Mouse (Mus musculus): ENCODE measurements around the gene Cnbd2. TPM values are rescaled to one million over a fixed set of nuclear protein-coding genes. Genes with fewer than 3 reads are reported as not detected.

Gene Cnbd2
- polyA plus RNA-seq, 1 experiment = 2.2 TPM

DNA sequence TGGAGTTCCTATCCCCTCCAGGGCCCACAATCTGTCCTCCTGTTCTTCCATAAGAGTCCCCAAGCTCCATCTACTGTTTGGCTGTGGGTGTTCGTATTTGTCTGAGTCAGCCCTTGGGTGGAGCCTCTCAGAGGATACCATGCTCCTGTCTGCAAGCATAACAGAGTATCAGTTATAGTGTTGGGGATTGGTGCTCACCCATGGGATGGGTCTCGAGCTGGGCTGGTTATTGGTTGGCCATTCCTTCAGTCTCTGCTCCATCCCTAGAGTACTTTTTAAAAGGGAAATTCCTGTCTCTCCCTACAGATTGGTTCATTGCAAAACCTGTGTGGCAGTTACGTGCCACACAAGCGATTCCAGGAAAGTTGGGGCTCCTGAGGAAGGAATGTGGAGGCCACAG is 36.7 kb downstream of the Cnbd2 start:
- 86% methylated on average over 4 of the region's 4 CpGs for WGBS
- Histone ChIP-seq H3K36me3 (ENCODE audit: control insufficient read depth, insufficient read depth, low read length) (no peaks in the 10 kb centered on the region), H3K4me1 (ENCODE audit: control insufficient read depth, insufficient read depth, insufficient read length) (no peaks in the 10 kb centered on the region), H3K4me3 (ENCODE audit: extremely low read depth, insufficient read depth, insufficient read length) (no peak overlapping the region), H3K27ac (ENCODE audit: insufficient read depth, low read length) (no peak overlapping the region), H3K27me3 (ENCODE audit: control insufficient read depth, insufficient read depth, low read length) (no peaks in the 10 kb centered on the region)
- DNase-seq (ENCODE audit: low read depth in 1 of 2, low spot score in 2 of 2) = no peak
- TF ChIP-seq POLR2A (IDR thresholded peaks at IDR 0.05; ENCODE audit: low read depth, low read length) (no peak), CTCF (IDR thresholded peaks at IDR 0.05; ENCODE audit: extremely low read depth, insufficient read depth, insufficient read length, insufficient replicate concordance) (no peak)

DNA sequence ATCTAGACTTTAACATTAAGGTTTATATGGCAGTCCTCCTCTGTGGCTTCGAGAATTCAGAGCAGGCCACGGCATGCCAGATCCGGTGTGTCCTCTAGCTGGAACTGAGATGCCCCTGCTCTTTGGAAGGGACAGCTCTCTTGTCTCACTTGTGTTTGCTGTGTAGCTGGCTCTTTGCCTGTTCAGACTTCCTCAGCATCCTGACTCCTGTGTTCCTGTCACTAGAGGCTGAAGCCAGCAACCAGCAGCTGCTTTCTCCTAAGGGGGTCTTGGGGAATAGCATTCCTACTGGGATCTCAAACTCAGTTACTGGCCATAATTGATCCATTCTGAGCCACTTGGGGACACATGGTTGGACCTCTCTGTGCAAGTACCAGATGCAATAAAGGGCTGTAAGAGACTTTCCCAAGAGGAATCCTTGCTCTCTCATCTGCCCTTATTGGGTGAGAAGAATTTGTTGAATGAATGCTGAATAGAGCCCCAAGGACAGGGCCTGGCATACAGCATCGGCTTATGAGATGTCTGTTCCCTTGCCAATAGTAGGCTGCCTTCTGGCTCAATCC is 37.3 kb downstream of the Cnbd2 start:
- no peaks in the 10 kb centered on the region for H3K4me1 ChIP-seq (ENCODE audit: control insufficient read depth, insufficient read depth, insufficient read length)
- TF ChIP-seq POLR2A (IDR thresholded peaks at IDR 0.05; ENCODE audit: low read depth, low read length) (no peak), CTCF (IDR thresholded peaks at IDR 0.05; ENCODE audit: extremely low read depth, insufficient read depth, insufficient read length, insufficient replicate concordance) (no peak)
- H3K27ac ChIP-seq (ENCODE audit: insufficient read depth, low read length) = no peak overlapping the region
- 88% methylated on average over 4 of the region's 4 CpGs for WGBS
- H3K36me3 ChIP-seq (ENCODE audit: control insufficient read depth, insufficient read depth, low read length) = no peaks in the 10 kb centered on the region
- no peaks in the 10 kb centered on the region for H3K27me3 ChIP-seq (ENCODE audit: control insufficient read depth, insufficient read depth, low read length)
- no peak for DNase-seq (ENCODE audit: low read depth in 1 of 2, low spot score in 2 of 2)
- H3K4me3 ChIP-seq (ENCODE audit: extremely low read depth, insufficient read depth, insufficient read length) = no peak overlapping the region

DNA sequence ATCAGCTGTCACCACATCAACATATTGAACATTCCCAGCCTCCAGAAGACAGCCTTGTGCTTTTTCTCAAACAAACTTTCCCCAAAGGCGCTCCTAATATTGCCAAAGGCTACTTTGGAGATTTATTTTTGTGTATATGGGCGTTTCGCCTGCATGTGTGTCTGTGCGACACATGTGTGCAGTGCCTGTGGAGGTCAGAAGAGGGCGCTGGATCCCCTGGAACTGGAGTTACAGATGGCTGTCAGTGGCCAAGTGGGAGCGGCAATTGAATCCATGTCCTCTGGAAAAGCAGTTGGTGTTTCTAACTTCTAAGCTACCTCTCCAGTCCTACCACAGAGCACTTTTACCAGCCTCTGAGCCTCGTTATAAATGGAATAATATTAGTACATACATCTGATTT is 39.1 kb downstream of the Cnbd2 start:
- H3K4me1 ChIP-seq (ENCODE audit: control insufficient read depth, insufficient read depth, insufficient read length) = no peaks in the 10 kb centered on the region
- 86% methylated on average over 7 of the region's 7 CpGs for WGBS
- H3K27me3 ChIP-seq (ENCODE audit: control insufficient read depth, insufficient read depth, low read length) = no peaks in the 10 kb centered on the region
- no peak for DNase-seq (ENCODE audit: low read depth in 1 of 2, low spot score in 2 of 2)
- TF ChIP-seq POLR2A (IDR thresholded peaks at IDR 0.05; ENCODE audit: low read depth, low read length) (no peak), CTCF (IDR thresholded peaks at IDR 0.05; ENCODE audit: extremely low read depth, insufficient read depth, insufficient read length, insufficient replicate concordance) (no peak)
- no peak overlapping the region for H3K4me3 ChIP-seq (ENCODE audit: extremely low read depth, insufficient read depth, insufficient read length)
- H3K27ac ChIP-seq (ENCODE audit: insufficient read depth, low read length) = no peak overlapping the region
- H3K36me3 ChIP-seq (ENCODE audit: control insufficient read depth, insufficient read depth, low read length) = no peaks in the 10 kb centered on the region

DNA sequence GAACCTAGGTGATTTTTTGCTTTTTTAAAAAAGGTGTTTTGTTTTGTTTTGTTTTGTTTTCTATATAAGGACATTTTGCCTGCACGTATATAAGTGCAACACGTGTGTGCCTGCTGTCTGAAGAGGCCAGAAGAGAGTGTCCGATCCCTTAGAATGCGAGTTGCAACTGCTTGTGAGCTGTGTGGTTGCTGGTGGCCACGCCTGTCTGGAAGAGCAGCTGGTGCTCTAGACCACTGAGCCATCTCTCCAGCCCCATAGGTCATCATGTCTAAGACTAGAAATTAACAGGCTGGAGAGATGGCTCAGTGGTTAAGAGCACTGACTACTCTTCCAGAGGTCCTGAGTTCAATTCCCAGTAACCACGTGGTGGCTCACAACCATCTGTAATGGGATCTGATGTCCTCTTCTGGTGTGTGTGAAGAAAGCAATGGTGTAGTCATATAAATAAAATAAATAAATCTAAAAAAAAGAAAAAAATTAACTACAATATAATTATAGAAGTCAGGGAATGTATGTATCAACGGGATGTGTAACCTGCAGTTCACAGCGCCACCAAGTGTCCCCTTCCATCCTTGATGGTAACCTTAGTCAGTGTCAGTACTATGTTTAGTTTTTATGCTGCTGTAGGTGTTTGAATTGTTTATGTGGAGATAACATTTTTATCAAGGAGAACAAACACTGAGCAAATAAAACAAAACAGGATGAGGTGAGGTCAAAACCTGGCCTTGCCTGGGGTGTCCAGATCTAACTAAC is 40.5 kb downstream of the Cnbd2 start:
- H3K27me3 ChIP-seq (ENCODE audit: control insufficient read depth, insufficient read depth, low read length) = no peaks in the 10 kb centered on the region
- no peak for TF ChIP-seq CTCF (IDR thresholded peaks at IDR 0.05; ENCODE audit: extremely low read depth, insufficient read depth, insufficient read length, insufficient replicate concordance)
- no peak for TF ChIP-seq POLR2A (IDR thresholded peaks at IDR 0.05; ENCODE audit: low read depth, low read length)
- 72% methylated on average over 8 of the region's 8 CpGs for WGBS
- no peaks in the 10 kb centered on the region for H3K4me1 ChIP-seq (ENCODE audit: control insufficient read depth, insufficient read depth, insufficient read length)
- no peak for DNase-seq (ENCODE audit: low read depth in 1 of 2, low spot score in 2 of 2)
- H3K27ac ChIP-seq (ENCODE audit: insufficient read depth, low read length) = no peak overlapping the region
- no peaks in the 10 kb centered on the region for H3K36me3 ChIP-seq (ENCODE audit: control insufficient read depth, insufficient read depth, low read length)
- no peak overlapping the region for H3K4me3 ChIP-seq (ENCODE audit: extremely low read depth, insufficient read depth, insufficient read length)

DNA sequence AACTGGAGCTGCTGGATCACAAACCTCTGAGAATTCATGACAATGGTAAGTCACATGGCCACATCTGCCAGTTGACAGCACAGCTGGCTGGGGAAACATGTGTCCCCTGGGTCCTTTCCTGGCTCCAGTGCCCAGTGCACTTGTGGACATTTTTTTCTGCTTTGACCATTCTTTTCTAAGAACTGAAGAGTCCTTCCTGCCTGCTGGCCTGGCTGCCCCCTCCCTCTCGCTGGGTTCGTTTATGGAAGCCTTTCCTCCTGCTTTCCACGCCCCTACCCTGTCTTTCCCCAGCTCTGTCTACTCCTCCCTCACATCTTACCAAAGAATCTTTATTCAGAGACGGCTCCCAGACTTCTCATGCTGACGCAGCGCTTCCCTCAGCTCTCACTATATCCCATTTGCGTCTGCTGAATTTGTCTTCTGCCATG is 41.2 kb downstream of the Cnbd2 start:
- Histone ChIP-seq H3K4me3 (ENCODE audit: extremely low read depth, insufficient read depth, insufficient read length) (no peak overlapping the region), H3K27ac (ENCODE audit: insufficient read depth, low read length) (no peak overlapping the region), H3K36me3 (ENCODE audit: control insufficient read depth, insufficient read depth, low read length) (no peaks in the 10 kb centered on the region), H3K4me1 (ENCODE audit: control insufficient read depth, insufficient read depth, insufficient read length) (no peaks in the 10 kb centered on the region), H3K27me3 (ENCODE audit: control insufficient read depth, insufficient read depth, low read length) (no peaks in the 10 kb centered on the region)
- no peak for DNase-seq (ENCODE audit: low read depth in 1 of 2, low spot score in 2 of 2)
- 73% methylated on average over 7 of the region's 7 CpGs for WGBS
- TF ChIP-seq POLR2A (IDR thresholded peaks at IDR 0.05; ENCODE audit: low read depth, low read length) (no peak), CTCF (IDR thresholded peaks at IDR 0.05; ENCODE audit: extremely low read depth, insufficient read depth, insufficient read length, insufficient replicate concordance) (no peak)

DNA sequence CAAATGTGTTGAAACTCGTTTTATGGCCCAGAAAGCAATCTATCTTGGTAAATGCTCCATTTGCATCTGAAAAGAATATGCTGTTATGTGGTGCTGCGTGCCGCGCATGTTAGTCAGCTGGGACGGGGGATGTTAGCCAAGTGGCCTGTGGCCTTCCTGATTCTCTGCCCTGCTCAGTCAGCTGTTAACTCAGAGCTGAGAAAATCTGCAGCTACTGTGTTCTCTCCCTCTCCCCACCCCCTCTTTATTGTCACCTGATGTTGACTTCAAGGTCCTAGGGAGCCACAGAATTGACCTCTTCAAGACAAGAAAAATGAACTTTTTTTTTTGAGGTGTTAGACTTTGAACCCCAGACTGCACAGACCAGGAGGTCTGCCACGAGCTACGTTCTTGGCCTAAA is 43.9 kb downstream of the Cnbd2 start:
- 81% methylated on average over 7 of the region's 7 CpGs for WGBS
- Histone ChIP-seq H3K4me1 (ENCODE audit: control insufficient read depth, insufficient read depth, insufficient read length) (no peaks in the 10 kb centered on the region), H3K27me3 (ENCODE audit: control insufficient read depth, insufficient read depth, low read length) (no peaks in the 10 kb centered on the region), H3K27ac (ENCODE audit: insufficient read depth, low read length) (peak overlapping the region; percentile 35; the same call in 1 of the 2 replicates), H3K36me3 (ENCODE audit: control insufficient read depth, insufficient read depth, low read length) (no peaks in the 10 kb centered on the region), H3K4me3 (ENCODE audit: extremely low read depth, insufficient read depth, insufficient read length) (no peak overlapping the region)
- TF ChIP-seq POLR2A (IDR thresholded peaks at IDR 0.05; ENCODE audit: low read depth, low read length) = no peak
- TF ChIP-seq CTCF (IDR thresholded peaks at IDR 0.05; ENCODE audit: extremely low read depth, insufficient read depth, insufficient read length, insufficient replicate concordance) = no peak
- DNase-seq (ENCODE audit: low read depth in 1 of 2, low spot score in 2 of 2) = no peak

DNA sequence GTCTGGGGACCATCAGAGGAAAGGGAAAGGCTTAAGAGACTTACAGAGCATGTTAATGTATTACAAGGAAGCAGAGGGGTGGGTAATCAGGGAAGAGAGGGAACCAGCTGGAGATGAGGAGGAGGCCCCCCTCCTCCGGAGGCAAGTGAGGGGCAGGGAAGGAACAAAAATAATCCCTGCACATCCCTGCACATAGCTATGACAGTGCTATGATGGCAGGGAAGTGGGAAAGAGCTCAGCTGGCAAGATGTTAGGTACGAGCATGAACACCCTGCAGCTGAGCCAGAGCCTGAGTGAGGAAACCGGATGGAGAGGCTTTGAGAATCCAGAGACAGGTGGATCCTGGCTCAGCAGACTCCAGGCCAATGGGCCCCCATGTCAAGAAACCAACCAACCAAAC is 56.4 kb downstream of the Cnbd2 start:
- Histone ChIP-seq H3K36me3 (ENCODE audit: control insufficient read depth, insufficient read depth, low read length) (no peaks in the 10 kb centered on the region), H3K27ac (ENCODE audit: insufficient read depth, low read length) (no peak overlapping the region), H3K27me3 (ENCODE audit: control insufficient read depth, insufficient read depth, low read length) (no peaks in the 10 kb centered on the region), H3K4me1 (ENCODE audit: control insufficient read depth, insufficient read depth, insufficient read length) (no peaks in the 10 kb centered on the region; the same call in 1 of the 2 replicates), H3K4me3 (ENCODE audit: extremely low read depth, insufficient read depth, insufficient read length) (no peak overlapping the region)
- TF ChIP-seq CTCF (IDR thresholded peaks at IDR 0.05; ENCODE audit: extremely low read depth, insufficient read depth, insufficient read length, insufficient replicate concordance) (no peak), POLR2A (IDR thresholded peaks at IDR 0.05; ENCODE audit: low read depth, low read length) (no peak)
- no peak for DNase-seq (ENCODE audit: low read depth in 1 of 2, low spot score in 2 of 2)
- WGBS = 84% methylated on average over 3 of the region's 3 CpGs

Measured in spleen, adult 2 months (tissue).